Mouse (Mus musculus): ENCODE data around the gene Col6a2.

Col6a2 gene

DNA sequence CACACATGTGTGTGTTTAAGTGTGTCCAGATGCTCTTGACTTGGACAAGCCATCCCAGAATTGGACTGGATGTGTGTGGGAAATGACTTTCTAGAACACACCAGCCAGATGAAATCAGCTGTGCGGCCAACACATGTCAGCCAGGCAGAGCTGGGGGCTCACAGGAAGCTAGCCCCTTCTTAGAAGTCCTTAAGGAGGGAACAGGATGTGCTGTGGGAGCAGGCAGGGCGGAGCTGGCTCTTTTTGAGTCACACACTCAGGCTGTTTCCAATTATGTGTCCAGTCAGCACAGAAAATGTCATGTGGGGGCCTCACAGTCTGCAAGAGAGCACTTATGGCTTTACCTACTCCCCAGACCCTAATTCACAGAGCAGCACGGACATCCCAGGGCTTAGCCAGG, 12.6 kb upstream of the Col6a2 start:
- DNase-seq (ENCODE audit: low spot score), result no peak

GRCm38 (mm10) chr10:76634584-76634983, 11.2 kb upstream of the Col6a2 start:
- DNase-seq (ENCODE audit: low spot score), result no peak

- DNase-seq (ENCODE audit: low spot score), result no peak
Measured at GRCm38 (mm10) chr10:76634094-76634571, 10.7 kb upstream of the Col6a2 start.

DNA sequence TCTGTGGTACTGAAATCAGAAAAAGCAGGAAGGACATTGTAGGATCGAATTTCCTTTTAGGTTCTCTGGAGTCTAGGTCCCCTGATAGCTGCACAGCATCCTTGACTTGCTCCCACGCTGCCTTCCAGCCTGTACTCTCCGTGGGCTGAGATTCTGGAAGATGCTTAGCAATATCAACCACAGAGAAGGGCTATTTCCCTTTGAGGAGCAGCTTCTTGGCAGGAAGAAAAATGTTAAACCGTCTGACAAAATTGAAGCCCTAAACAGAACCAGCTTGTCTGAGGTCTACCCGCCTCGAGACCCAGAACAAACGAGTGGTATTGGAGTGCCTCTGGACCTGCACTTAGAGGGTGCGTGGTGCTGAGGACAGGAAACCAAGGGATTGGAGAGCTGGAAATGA, 9.2 kb upstream of the Col6a2 start:
- DNase-seq (ENCODE audit: low spot score), result no peak

- DNase-seq (ENCODE audit: low spot score), result no peak
Measured at GRCm38 (mm10) chr10:76630657-76631056, 7.2 kb upstream of the Col6a2 start.

- no peak for DNase-seq (ENCODE audit: low spot score)
Measured at GRCm38 (mm10) chr10:76627714-76628113, 4.3 kb upstream of the Col6a2 start.

DNA sequence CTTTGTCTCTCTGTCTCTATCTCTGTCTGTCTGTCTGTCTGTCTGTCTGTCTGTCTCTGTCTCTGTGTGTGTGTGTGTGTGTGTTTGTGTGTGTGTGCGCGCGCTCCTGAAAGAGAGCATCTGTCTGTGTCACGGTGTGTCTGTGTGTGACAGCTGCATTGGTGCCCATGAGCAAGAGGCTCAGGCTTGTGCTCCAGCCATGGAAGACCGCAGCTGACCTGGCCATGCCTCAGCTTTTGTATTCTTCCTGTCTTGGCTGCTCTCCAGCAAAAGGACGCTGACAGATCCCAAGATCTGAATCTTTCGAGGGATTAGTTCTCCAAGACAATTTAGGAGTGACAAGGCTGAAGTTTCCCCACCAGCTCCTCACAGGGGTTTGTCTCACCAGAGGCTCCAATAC, 1.5 kb upstream of the Col6a2 start:
- DNase-seq (ENCODE audit: low spot score), result no peak

DNA sequence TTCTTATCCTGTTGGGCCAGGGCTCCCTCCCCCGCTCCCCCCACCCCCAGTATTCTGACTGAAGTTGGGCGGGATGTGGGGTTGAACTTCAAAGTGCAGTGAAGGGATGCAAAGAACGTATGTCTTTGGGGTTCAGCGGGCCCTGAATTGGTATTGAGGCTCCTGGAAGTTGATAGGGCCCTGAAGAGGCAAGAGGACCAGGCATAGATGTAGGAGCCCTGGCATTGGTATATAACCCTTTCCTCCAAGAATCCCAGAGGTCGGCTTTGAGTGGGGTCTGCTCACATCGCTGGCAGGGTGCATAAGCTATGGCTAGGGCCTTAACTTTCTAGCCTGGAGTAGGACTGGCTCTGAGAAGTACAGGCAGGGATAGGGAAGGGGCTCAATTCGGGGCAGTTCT, 304 bp upstream of the Col6a2 start:
- DNase-seq (ENCODE audit: low spot score), result no peak

DNA sequence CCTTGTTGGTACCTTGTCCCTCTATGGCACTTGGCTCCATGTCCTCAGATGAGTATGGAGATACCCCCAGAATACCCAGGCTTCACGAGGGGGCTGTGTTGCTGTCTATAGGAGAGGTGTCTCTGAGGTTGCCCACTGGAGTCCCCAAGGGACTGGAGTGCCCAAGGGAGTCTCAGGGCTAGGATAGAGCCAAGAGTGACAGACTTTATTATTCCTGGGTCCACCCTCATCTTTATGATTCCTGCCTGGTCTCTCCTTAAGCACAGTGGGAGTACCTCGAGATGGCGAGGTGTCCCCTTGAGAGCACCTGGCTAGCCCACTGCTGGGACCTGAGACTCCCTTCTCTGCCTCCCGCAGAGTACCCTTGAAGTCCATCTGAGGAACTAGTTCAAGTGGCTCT, 1.0 kb downstream of the Col6a2 start:
- DNase-seq (ENCODE audit: low spot score), result no peak

- no peak for DNase-seq (ENCODE audit: low spot score)
Measured at GRCm38 (mm10) chr10:76612473-76612872, 11.0 kb downstream of the Col6a2 start.

GRCm38 (mm10) chr10:76602690-76603089, 20.7 kb downstream of the Col6a2 start:
- no peak for DNase-seq (ENCODE audit: low spot score)

- no peak for DNase-seq (ENCODE audit: low spot score)
Measured at GRCm38 (mm10) chr10:76596338-76596737, 27.1 kb downstream of the Col6a2 start.

DNA sequence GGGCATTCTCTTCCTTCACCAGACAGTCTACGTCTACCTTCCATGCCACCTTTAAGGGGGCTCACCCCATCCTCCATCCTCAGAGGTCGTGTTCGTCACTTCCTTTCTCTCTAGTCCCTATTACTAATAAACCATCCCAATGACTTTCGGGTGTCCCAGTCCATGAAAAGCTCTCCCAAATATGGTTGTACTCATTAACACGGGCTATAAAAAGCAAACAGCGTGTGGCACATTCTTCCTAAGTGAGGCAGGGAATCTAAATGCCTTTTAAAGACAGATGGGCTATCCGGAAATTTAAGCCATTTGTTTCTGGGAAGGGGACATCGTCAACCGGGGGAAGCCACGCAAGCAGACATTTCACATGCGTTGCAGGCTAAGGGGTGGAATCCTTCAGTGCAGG, 33.2 kb downstream of the Col6a2 start:
- DNase-seq (ENCODE audit: low spot score), result no peak

DNA sequence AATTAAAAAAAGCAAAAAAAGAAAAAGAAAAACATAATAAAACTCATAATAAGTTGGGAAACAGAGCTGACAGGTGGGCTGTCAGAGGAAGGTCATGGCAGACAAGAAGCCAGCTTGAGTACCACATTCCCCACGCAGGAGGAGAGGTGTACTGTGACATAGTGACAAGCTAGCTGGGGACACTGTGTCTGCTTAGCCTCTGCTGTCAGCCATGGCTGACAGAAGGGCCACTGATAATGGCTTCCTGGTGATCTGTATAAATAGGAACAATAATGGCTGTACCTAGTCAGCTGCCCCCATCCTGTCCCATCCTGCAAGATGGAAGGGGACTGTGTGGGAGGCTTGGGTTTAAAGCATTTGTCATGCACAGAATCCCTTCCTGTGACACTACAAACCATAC, 37.2 kb downstream of the Col6a2 start:
- no peak for DNase-seq (ENCODE audit: low spot score)

DNA sequence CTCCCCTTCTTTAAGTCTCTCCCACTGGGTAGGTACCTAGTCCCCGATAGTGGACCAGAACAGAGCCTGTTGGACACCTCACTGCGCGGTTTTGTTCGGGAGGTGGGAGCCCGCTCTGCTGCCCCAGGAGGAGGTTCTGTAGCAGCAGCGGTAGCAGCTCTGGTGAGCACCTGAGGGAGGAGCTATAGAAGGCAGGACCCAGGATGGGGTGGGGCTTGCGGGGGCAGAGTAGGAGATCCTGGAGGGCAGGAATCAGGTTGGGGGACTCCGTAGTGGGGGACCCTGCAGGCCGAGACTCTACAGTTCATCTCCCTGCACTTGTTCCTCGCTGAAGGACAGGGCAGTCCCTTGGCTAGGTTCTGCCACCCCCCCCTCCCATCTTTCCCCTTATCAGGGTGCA, 39.3 kb downstream of the Col6a2 start:
- DNase-seq (ENCODE audit: low spot score), result no peak

DNA sequence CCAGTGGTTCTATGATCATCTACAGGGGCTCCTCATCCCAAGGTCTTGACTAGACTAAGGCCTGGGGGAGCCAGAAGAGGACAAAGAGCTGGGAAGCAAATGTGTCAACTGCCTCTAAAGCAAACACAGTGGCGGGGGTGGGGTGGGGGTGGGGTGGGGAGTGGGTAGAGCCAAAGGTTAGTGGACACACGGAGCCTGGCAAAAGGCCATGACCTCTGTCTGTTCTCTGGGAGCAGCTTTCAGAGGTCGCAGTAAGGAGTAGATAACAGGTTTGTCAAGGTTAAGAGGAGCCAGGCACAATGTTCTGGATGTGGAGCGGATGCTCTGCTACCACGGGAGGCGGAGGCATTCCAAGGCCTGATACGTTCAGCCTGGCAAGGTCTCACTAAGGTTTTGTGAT, 46.5 kb downstream of the Col6a2 start:
- no peak for DNase-seq (ENCODE audit: low spot score)

GRCm38 (mm10) chr10:76575374-76575773, 48.1 kb downstream of the Col6a2 start, which contains the start of gene Ftcd:
TSS of gene Ftcd (plus strand) at chr10:76575648.
- DNase-seq (ENCODE audit: low spot score), result no peak

GRCm38 (mm10) chr10:76572151-76572550, 51.3 kb downstream of the Col6a2 start:
- DNase-seq (ENCODE audit: low spot score), result no peak

DNA sequence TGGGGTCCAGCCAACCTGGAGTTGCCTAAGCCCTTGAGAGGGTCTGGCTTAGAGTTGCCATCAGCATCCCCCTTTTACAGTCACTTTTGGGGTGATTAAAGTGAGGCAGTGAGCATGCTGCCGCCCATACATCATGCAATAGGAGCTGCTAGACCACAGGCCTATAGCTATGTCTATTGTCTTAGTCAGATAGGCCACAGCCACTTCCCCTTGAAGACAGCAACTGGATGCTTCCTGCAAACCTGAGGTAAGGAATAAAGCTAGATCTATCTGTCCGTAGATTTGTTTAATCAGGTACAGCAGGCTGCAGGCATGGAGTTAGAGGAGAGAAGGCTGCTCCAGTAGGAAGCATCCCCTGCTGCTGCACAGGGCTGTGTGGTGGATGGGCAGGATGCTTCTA, 52.4 kb downstream of the Col6a2 start:
- DNase-seq (ENCODE audit: low spot score), result no peak

DNA sequence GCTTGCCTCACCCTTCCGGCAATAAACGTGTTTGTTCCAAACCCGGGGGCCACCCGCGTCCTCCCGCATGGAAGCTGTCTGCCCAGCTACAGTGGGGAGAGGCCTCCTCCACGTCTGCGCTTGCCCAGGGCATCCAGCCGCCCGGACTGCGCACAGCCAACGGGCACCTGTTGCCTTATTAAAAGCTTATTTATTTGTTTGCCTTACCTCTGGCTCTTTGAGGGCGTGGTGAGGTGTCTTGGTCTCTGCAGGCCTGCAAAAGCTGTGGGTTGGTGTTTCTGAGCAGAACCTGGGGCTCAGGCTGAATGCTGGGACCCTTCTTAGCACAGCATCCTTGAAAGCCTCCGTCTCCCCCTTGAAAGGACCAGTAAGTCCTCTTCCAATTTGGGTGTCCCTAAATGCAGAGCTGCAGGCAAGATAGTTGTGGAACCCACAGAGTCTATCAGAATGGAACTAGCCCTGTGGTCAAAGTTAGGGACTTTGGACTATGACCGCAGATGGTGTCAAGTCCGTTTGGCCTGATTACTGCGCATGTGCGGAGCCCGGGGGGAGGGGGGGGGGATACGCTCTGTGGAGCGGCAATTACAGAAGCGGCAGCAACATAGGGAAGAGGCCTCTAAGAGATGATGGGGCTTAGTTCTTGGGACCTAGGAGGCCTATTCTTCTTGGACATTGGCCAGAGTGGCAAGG, 53.3 kb downstream of the Col6a2 start:
- DNase-seq (ENCODE audit: low spot score), result no peak

DNA sequence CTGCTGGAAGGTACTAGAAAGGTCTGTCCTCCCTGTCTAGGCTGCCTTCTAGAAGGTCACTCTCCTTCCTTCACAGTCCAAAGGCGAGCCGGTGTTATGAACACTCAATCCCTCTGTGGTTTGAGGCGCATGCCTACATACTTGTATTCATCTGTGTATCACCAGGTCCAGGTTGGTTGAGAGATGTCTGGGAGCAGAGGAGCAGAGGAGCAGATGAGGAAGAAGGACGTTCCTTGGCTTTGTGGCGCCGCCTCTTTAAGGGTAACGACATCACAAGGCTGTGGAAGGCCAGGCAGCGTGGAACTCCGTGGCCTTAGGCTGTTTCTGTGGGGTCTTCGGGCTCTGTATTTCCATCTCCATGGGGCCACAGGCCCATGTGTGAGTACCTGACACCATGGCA, 61.5 kb downstream of the Col6a2 start, which contains the start of gene Spatc1l:
TSS of gene Spatc1l (plus strand) at position 301 of the 400 bp plus-strand sequence.
- DNase-seq (ENCODE audit: low spot score), result no peak

DNA sequence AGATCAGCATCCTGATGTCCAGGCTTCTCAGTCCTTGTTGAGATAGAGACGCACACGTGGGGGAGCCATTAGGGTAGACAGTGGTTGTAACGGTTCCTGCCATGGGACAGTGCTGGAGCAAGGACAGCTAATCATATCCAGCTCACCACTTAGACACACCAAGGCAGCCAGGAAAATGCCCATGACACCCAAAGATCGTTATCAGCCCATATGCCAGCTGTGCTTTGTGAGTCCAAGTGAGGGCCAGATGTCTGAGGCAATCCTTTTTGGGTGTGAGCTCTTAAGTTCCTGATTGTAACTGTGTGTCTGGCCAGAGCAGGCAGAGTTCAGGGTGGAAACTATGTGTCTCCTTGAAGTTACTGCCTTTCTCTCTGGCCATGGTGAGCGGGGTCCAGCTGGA, 69.4 kb downstream of the Col6a2 start:
- DNase-seq (ENCODE audit: low spot score), result no peak

- no peak for DNase-seq (ENCODE audit: low spot score)
Measured at GRCm38 (mm10) chr10:76551556-76551955, 71.9 kb downstream of the Col6a2 start.

GRCm38 (mm10) chr10:76550458-76550857, 73.0 kb downstream of the Col6a2 start:
- DNase-seq (ENCODE audit: low spot score), result no peak

All from ovary, postnatal 10 days (tissue).